Mouse (Mus musculus) intestine, embryonic 15.5 days (tissue): ENCODE measurements around the gene Agbl3. TPM values are rescaled to one million over a fixed set of nuclear protein-coding genes. Genes with fewer than 3 reads are reported as not detected.
A peak's percentile ranks its signal among the peaks of the same experiment; 100 is the strongest.

ENCODE experiments used
- ATAC-seq: fragments of 200-750 bp; cut with Nextera tagmentation; 2 replicates; pipeline ENCODE4 v1.8.0; 2017; ENCODE audit warnings: moderate TSS enrichment, moderate library complexity
- H3K27ac ChIP-seq: fragments of 300-500 bp; sonication (generic); 2 replicates; pipeline ENCODE4 v1.5.1; 2015; ENCODE audit warnings: mild to moderate bottlenecking, inconsistent platforms
- H3K27me3 ChIP-seq: fragments of 300-500 bp; sonication (generic); replicated peaks from 2 replicates; pipeline ENCODE4 v1.6.1; 2015; ENCODE audit warnings: inconsistent platforms
- H3K36me3 ChIP-seq: fragments of 300-500 bp; sonication (generic); 2 replicates; pipeline ENCODE4 v1.6.1; 2015; ENCODE audit warnings: inconsistent platforms
- H3K4me1 ChIP-seq: fragments of 300-500 bp; sonication (generic); replicated peaks from 2 replicates; pipeline ENCODE4 v1.6.1; 2015; ENCODE audit warnings: inconsistent platforms
- H3K4me2 ChIP-seq: fragments of 300-500 bp; sonication (generic); replicated peaks from 2 replicates; pipeline ENCODE4 v1.6.1; 2015; ENCODE audit warnings: mild to moderate bottlenecking, inconsistent platforms
- H3K4me3 ChIP-seq: fragments of 300-500 bp; sonication (generic); replicated peaks from 2 replicates; pipeline ENCODE4 v1.5.1; 2015; ENCODE audit warnings: inconsistent platforms
- H3K9ac ChIP-seq: fragments of 300-500 bp; sonication (generic); 2 replicates; pipeline ENCODE4 v1.6.1; 2015; ENCODE audit warnings: inconsistent platforms
- H3K9me3 ChIP-seq: fragments of 300-500 bp; sonication (generic); 2 replicates; pipeline ENCODE4 v1.6.1; 2016; ENCODE audit warnings: inconsistent platforms
- WGBS: fragments of 180-500 bp; shearing (Covaris S2); methylation state at CpG from one replicate; pipeline ENCODE4 v1.1.7; 2015; 5-methylcytosine and 5-hydroxymethylcytosine counted together
- polyA plus RNA-seq: library from polyadenylated mRNA; unstranded; fragments of >200 nt; fragmentation: Nextera tagmentation; extraction: Ambion mirVana; gene quantifications from 2 replicates; pipeline ENCODE4 v1.2.1, GENCODE M21; 2015

Gene Agbl3
- polyA plus RNA-seq, 1 experiment from 2014 or later: 4.7 TPM

GRCm38 (mm10) chr6:34877509-34878321 lies 97.5 kb downstream of the Agbl3 start, which contains the start of gene Cyren:
Cyren (minus strand) TSS chr6:34878060.
- peaks cover 22% of the 10 kb centered on the region for H3K4me1 ChIP-seq
- ATAC-seq: peak; percentile 93
- H3K4me3 ChIP-seq: peak within 1 kb of the TSS; percentile 65
- 0 out of 2 replicates have a peak, but pooled peaks cover 7% of the 10 kb centered on the region for H3K36me3 ChIP-seq
- H3K9ac ChIP-seq: peak within 1 kb of the TSS; percentile 82
- WGBS: under 1% methylated on average over 56 of the region's 56 CpGs
- no peaks in the 10 kb centered on the region for H3K27me3 ChIP-seq
- H3K27ac ChIP-seq: peak within 1 kb of the TSS; percentile 90
- H3K9me3 ChIP-seq: no peaks in the 10 kb centered on the region
- H3K4me2 ChIP-seq: peak within 1 kb of the TSS; percentile 66

- H3K4me3 ChIP-seq: no peak overlapping the region
- 89% methylated on average over 16 of the region's 16 CpGs for WGBS
- H3K27me3 ChIP-seq: no peaks in the 10 kb centered on the region
- H3K4me1 ChIP-seq: peaks cover 20% of the 10 kb centered on the region
- no peak overlapping the region for H3K9ac ChIP-seq
- H3K36me3 ChIP-seq: 0 out of 2 replicates have a peak, but pooled peaks cover 7% of the 10 kb centered on the region
- no peaks in the 10 kb centered on the region for H3K9me3 ChIP-seq
- no peak for ATAC-seq
- H3K4me2 ChIP-seq: no peak overlapping the region
- peak overlapping the region; percentile 90; the same call in 1 of the 2 replicates for H3K27ac ChIP-seq
These were observed 99.0 kb downstream of the Agbl3 start for GRCm38 (mm10) chr6:34879101-34879740.

GRCm38 (mm10) chr6:34879911-34880475 lies 99.8 kb downstream of the Agbl3 start:
- Histone ChIP-seq H3K9me3 (no peaks in the 10 kb centered on the region), H3K4me3 (no peak overlapping the region)

GRCm38 (mm10) chr6:34884724-34885123 lies 104.5 kb downstream of the Agbl3 start:
- peak; percentile 81 for ATAC-seq
- Histone ChIP-seq H3K9me3 (no peaks in the 10 kb centered on the region), H3K4me3 (no peak overlapping the region), H3K27ac (peak overlapping the region; percentile 72), H3K4me1 (0 out of 2 replicates have a peak, but pooled peaks cover 2% of the 10 kb centered on the region), H3K4me2 (no peak overlapping the region), H3K9ac (no peak overlapping the region), H3K36me3 (peaks cover 12% of the 10 kb centered on the region), H3K27me3 (no peaks in the 10 kb centered on the region)
- 68% methylated on average over 7 of the region's 7 CpGs for WGBS

More at GRCm38 (mm10) chr6:34879911-34880475, 99.8 kb downstream of the Agbl3 start:
- no peak overlapping the region for H3K9ac ChIP-seq
- no peak overlapping the region for H3K4me2 ChIP-seq
- H3K4me1 ChIP-seq: peaks cover 16% of the 10 kb centered on the region
- H3K27ac ChIP-seq: no peak overlapping the region
- H3K36me3 ChIP-seq: 0 out of 2 replicates have a peak, but pooled peaks cover 7% of the 10 kb centered on the region
- 57% methylated on average over 6 of the region's 6 CpGs for WGBS
- H3K27me3 ChIP-seq: no peaks in the 10 kb centered on the region
- no peak for ATAC-seq

DNA sequence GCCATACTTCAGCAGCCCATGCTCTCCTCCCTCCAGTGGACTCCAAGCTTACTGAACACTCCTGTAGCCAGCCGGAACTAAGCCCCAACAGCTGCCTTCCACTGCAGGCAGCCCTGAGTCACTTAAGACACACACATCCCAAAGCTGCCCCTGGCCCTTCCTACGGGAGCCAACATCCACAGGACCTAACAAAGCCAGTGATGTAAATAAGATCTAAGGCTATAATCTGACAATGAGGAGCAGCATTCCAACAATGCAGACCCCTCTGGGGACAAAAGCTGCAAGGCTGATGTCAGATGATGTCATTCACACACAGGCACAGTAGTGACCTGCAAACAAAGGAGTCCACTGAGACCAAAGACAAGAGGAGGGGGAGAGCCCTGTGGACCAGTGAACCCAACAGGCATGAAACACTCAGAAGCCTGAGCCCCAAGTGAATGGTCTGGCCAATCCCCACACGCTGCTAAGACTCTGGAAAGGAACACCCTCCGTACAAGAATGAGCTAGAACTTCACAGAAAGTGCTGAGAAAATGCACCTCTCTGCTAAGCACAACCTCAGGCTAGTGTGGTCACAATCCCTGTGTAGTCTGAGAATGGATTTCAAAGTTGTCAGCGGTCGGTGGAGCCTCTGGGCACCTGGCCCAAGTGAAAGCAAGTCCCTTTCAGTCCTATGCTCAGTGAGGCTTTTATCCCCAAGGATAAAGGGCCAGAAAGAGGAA lies 107.1 kb downstream of the Agbl3 start:
- no peaks in the 10 kb centered on the region for H3K27me3 ChIP-seq
- H3K27ac ChIP-seq: no peak overlapping the region
- H3K4me3 ChIP-seq: no peak overlapping the region
- no peak for ATAC-seq
- H3K36me3 ChIP-seq: peaks cover 6% of the 10 kb centered on the region
- H3K4me2 ChIP-seq: no peak overlapping the region
- 0 out of 2 replicates have a peak, but pooled peaks cover 2% of the 10 kb centered on the region for H3K4me1 ChIP-seq
- no peaks in the 10 kb centered on the region for H3K9me3 ChIP-seq
- WGBS: 80% methylated on average over 6 of the region's 6 CpGs
- no peak overlapping the region for H3K9ac ChIP-seq

DNA sequence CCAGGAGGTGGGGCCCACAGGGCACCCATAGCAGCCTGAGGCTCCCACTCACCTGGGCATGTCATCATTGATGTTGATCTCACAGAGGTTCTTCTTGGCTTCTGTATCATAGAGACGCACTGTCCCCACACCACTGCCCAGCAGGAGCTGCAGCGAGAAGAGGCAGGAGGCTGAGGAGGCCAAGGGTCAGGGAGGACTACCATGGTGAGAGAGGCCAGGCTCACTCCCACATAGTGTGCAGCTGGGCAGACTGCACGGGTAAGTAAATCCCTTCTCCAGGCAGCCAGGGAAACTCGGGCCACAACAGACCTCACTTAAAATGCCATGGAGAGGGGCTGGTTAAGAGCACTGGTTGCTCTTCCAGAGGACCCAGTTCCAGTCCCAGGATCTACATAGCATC lies 109.0 kb downstream of the Agbl3 start:
- Histone ChIP-seq H3K36me3 (peaks cover 8% of the 10 kb centered on the region), H3K27me3 (no peaks in the 10 kb centered on the region), H3K27ac (no peak overlapping the region), H3K4me3 (no peak overlapping the region), H3K9ac (no peak overlapping the region), H3K9me3 (no peaks in the 10 kb centered on the region), H3K4me1 (0 out of 2 replicates have a peak, but pooled peaks cover 2% of the 10 kb centered on the region), H3K4me2 (no peak overlapping the region)
- no peak for ATAC-seq
- WGBS: 64% methylated on average over 4 of the region's 4 CpGs

GRCm38 (mm10) chr6:34895569-34895968 lies 115.3 kb downstream of the Agbl3 start:
- no peak overlapping the region for H3K4me3 ChIP-seq
- H3K36me3 ChIP-seq: peaks cover 6% of the 10 kb centered on the region; the same call in 1 of the 2 replicates
- no peaks in the 10 kb centered on the region for H3K27me3 ChIP-seq
- no peak overlapping the region for H3K9ac ChIP-seq
- ATAC-seq: no peak
- no peaks in the 10 kb centered on the region for H3K9me3 ChIP-seq
- H3K4me1 ChIP-seq: no peaks in the 10 kb centered on the region
- no peak overlapping the region for H3K4me2 ChIP-seq
- no peak overlapping the region for H3K27ac ChIP-seq
- WGBS: 86% methylated on average over 7 of the region's 7 CpGs

GRCm38 (mm10) chr6:34896168-34896780 lies 116.0 kb downstream of the Agbl3 start:
- Histone ChIP-seq H3K27me3 (no peaks in the 10 kb centered on the region), H3K36me3 (peaks cover 6% of the 10 kb centered on the region; the same call in 1 of the 2 replicates), H3K9ac (no peak overlapping the region), H3K4me3 (no peak overlapping the region), H3K4me1 (no peaks in the 10 kb centered on the region), H3K9me3 (no peaks in the 10 kb centered on the region), H3K27ac (no peak overlapping the region), H3K4me2 (no peak overlapping the region)
- no peak for ATAC-seq
- 58% methylated on average over 16 of the region's 16 CpGs for WGBS

DNA sequence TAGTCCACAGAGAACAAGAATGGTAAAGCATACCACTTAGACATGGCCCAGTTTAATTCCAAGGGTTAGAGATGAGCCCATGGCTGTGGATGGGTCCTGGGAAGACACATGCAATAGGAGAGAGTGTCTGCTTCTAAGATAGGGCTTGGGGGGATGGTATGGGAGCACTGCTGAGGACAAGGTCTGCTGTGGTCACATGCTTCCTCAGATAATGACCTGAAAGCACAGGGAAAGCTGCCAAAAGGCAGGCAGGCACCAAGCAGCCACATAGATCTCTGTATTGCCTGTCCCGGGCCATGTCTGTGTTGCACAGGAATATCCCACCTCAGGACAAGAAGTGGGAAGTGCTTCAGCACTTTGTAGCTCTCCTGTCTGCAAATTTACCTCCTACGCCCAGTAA lies 118.9 kb downstream of the Agbl3 start:
- 75% methylated on average over 2 of the region's 2 CpGs for WGBS
- Histone ChIP-seq H3K36me3 (peaks cover 3% of the 10 kb centered on the region; the same call in 1 of the 2 replicates), H3K4me1 (0 out of 2 replicates have a peak, but pooled peaks cover 2% of the 10 kb centered on the region), H3K4me3 (no peak overlapping the region), H3K4me2 (no peak overlapping the region), H3K9ac (no peak overlapping the region), H3K27ac (no peak overlapping the region), H3K27me3 (no peaks in the 10 kb centered on the region), H3K9me3 (no peaks in the 10 kb centered on the region)
- ATAC-seq: 0 out of 2 replicates have a peak, but pooled peaks have one; percentile 28

DNA sequence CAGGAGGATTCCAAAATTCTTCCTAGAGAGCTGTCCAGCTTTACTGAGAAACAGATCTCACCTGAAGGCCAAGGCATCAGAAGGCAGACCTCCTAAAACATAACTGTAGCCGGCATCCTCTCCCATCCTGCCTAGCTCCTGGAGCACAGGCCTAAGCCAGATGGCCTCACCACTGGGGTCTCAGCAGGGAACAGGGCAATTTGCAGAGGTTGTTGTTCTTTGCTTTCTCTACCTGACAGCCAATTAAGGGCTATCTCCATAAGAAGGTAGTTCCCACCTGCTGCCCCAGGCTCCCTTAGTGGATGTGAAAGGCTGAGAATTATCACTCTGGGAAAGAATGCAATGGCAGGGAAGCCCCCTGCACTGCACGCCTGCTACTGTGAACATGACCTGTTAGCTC lies 120.8 kb downstream of the Agbl3 start:
- Histone ChIP-seq H3K27me3 (no peaks in the 10 kb centered on the region), H3K4me1 (0 out of 2 replicates have a peak, but pooled peaks cover 2% of the 10 kb centered on the region), H3K36me3 (peaks cover 7% of the 10 kb centered on the region), H3K4me3 (no peak overlapping the region), H3K9ac (no peak overlapping the region), H3K27ac (no peak overlapping the region), H3K9me3 (no peaks in the 10 kb centered on the region), H3K4me2 (no peak overlapping the region)
- 76% methylated on average over 2 of the region's 2 CpGs for WGBS
- ATAC-seq: no peak

DNA sequence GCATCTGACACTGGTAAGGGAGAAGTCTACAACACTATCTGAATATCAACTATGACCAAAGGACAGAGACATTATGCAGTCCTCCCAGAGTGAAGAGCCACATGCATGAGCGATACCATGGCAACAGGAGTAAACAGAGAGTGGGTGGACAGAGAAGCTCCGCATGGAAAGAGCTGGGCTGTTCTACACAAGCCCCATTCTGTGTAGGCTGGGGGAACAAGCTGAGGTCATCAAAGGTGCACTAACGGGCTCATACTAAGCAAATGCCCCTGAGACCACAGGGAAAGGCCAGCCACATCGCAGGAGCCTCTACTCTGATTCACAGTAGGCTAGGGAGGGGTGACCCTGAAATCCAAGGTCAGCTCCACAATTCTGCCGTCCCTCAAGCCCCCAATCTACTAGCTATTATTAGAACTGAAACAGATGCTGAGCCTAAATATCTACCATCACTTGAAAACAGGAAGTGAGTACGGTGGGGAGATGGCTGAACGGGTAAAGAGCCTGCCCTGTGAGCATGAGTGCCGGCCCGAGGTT lies 121.7 kb downstream of the Agbl3 start:
- 56% methylated on average over 9 of the region's 9 CpGs for WGBS

More for the DNA sequence above, 121.7 kb downstream of the Agbl3 start:
- no peaks in the 10 kb centered on the region for H3K27me3 ChIP-seq
- H3K4me2 ChIP-seq: no peak overlapping the region
- no peak overlapping the region for H3K4me3 ChIP-seq
- peaks cover 7% of the 10 kb centered on the region; the same call in 1 of the 2 replicates for H3K36me3 ChIP-seq
- no peak overlapping the region for H3K9ac ChIP-seq
- H3K27ac ChIP-seq: no peak overlapping the region
- H3K9me3 ChIP-seq: no peaks in the 10 kb centered on the region
- ATAC-seq: 0 out of 2 replicates have a peak, but pooled peaks have one; percentile 31
- 0 out of 2 replicates have a peak, but pooled peaks cover 2% of the 10 kb centered on the region for H3K4me1 ChIP-seq
